Mouse (Mus musculus) thymus, adult 18-20 months (tissue): Measurements from ENCODE around the gene Slc16a10.

ENCODE experiments used
- DNase-seq, 2 experiments: peaks; one replicate each; pipeline ENCODE4 v3.0.0; 2022; ENCODE audit warnings: mixed read lengths in 2 of 2

Slc16a10 gene

DNA sequence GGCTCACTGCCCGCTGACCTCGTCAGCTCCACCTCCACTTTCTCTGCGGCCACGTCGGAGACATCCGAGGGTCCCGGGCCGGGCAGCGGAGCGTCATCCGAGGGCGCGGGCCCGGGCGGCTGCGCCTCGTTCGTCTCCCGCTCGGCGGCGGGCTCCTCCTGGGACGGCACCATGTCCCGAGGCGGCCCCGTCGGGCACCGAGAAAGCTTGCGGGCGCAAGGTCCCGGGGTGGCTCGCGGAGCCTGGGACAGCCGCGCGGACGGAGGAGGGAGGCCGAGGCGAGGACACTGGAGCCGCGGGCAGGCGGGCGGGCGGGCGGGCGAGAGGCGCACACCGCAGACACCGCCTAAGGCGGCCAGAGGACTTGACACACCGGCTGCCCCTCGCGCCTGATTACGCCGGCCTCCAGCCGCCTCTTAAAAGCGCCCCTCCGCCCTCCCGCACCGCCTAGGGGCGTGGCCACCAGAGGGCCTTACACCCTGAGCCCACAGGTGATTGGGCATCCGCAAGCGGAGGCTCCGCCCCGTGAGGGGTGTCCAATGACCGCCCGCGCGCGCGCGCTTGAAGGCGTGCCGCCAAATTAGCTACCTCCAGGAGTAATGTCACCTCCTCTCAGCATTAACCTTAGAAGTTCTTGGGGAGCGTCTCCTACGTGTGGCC lies at the start of gene Slc16a10:
TSS of gene Slc16a10 (minus strand) at position 395 of the 660 bp plus-strand sequence.
- DNase-seq, result peak; percentile 96

DNA sequence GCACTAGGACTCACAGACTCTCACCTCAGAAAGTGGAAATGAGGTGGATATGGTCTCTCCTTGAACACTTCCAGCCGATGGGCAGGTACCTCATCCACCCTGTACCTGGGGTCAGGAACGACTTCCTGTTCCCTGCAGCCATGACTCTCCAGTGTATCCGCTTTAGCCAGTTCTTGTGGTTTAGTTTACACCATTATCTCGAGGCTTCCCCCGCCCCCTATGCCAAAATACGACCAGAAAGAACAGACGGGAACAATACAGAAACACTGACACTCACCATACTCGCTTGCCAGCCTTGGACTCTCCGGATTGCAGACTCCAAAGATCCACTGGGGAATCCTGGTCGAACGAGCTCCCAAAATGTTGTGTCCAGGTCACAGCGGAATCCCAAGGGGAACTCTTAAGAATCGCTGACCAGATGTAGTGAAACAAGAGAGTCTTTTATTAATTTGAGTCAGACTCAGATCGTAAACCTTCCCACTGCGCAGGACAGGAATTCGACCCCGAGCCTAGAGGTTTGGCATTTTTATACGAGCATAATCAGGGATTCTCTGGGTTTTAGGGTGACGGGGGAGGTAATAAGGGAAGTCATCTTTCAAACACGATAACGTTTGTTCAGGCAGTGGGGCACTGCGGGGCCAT lies 49.4 kb upstream of the Slc16a10 start:
- DNase-seq, result no peak

DNA sequence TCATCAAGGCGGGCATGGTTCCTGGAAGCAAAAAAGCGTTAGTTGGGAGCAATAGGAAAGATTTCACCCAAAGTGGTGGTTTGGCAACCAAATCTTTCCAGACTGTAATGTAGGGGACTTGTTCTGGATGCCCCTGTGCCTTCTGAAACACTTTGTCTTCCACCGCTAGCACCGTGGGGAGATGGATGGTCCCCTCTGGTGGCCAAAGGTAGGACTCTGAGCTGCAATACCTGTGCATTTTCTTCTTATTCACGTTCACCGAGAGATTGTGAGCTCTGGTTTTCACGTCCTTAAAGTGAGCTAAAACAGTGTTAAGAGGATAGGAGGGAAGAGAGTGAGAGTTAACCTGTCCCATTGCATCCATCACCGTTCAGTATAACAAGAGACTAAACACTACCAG lies 48.8 kb upstream of the Slc16a10 start:
- DNase-seq, result no peak

DNA sequence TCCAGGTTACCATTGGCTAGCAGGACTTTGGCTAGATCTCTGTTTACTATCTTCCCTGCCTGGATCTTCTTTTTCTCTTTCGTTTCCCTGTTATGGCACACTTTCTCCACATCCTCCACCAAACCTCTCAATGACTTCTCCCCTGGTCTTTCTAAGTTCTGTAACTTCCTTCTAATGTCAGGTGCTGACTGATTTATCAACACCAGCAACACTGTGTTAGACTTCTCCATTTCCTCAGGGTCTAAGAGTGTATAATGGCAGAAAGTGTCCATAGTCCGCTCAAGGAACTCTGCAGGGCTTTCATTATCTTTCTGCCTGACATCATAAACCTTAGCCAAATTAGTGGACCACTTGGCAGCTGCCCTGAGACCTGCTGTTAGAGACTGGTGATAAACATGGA lies 47.6 kb upstream of the Slc16a10 start:
- DNase-seq, result no peak

DNA sequence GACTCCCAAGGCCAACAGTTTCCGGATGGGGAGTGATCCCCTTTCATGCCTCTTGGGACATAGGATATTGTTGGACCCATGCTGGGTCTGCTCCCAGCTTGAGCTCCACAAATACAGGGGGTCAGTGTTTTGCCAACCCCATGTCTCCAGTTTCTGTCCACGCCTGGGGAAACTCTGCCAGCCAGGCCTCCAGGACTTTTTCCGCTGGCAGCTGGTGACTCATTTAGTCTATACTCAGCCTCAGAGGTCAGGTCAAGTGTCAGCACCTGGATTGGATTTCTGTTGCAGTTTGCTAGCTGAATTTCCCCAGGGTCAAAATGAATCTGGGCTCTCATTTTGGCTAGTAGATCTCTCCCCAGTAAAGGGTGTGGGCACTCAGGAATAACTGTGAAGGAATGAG lies 46.8 kb upstream of the Slc16a10 start:
- DNase-seq, result no peak

DNA sequence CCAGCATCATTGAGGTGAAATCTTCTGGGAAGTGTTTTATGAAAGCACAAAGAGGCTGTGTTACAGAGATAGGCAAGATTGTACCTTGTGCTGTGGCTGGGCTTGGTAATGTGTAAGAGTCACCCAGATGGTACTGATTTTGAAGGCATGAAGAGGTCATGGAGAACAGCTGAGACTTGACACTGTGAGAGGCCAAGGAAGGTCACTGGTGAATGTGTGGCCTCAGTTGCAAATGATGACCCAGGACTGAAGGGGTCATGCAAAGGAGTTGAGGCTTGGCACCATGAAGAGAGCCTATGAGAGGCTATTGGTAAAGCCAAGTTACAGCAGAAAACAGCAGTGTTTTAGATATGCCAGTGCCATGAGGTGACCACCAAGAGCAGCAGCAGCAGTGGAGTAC lies 43.9 kb upstream of the Slc16a10 start:
- DNase-seq, result no peak

DNA sequence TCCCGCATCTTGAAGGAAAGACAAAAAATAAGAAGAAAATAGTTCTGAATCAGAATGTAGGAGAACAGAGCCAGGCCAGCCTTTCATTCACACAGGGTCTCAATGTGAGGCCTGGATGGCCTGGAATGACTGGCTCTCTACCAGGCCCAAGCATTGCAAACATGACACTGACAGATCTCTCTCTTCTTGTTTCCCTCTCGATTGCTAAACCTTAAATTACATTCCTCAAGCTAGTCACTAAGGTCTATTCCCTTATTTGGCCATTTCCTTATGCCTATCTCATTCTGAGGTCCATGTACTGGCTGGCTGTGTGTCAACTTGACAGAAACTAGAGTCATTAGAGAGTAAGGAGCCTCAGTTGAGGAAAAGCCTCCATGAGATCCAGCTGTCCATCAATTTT lies 38.0 kb upstream of the Slc16a10 start:
- DNase-seq, result no peak

DNA sequence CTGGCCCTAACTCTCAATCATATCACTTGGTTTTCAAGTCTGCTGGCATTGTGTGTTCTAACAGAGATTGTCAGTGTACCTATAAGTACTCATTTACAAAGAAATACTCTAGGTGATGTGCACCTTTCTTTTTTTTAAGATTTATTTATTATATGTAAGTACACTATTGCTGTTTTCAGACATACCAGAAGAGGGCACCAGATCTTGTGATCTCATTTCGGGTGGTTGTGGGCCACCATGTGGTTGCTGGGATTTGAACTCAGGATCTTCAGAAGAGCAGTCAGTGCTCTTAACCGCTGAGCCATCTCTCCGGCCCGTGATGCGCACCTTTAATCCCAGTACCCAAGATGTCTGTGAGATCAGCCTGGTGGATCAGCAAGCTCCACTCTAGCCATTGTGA lies 37.1 kb upstream of the Slc16a10 start:
- DNase-seq, result peak in 1 of 2 experiments; percentile 10

DNA sequence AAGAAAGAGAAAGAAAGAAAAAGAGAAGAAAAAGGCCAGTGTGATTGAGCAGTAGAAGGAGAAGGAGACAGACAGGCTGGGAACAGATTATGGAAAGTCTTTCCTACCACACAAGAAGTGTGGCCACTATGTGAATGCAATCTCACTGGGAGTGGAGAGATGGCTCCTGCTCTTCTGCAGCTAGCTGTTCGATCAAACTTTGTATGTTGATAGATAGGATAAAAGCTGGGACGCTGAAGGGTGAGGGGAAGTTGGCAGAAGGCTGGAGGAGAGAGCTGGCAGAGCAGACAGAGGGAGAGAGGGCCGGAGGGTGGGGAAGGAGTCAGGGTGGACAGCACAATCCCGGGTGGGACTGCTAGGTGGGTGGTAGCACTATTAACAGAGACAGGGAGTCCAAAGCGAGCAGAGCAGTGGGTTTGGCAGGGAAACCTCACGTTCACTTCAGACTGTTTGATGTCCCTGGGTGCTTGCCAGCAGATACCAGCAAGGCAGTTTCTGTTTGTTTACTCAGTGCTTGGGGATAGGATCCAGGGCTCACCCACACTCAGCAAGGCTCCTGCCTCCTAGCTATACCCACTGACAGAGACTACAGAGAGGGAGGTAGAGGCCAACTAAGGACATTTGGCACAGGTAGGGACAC lies 35.4 kb upstream of the Slc16a10 start:
- DNase-seq, result peak in 1 of 2 experiments; percentile 10

DNA sequence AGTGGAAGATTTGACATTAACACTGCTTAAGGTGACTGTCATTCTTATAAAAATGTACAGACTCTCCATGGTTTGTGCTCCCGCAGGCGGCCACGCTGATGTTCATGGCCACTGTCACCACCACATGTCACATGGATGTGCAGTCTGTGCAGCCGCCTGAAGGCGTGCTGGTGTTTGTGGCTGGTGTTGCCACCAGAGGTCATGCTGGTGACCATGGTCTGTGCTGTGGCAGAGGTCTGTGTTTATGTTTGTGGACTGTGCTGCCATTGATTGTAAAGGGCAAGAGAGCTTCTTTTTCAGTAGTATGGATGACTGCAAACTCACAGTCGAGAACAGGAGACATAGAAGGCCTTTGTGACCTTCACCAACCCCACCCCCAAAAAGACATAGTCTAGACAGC lies 30.1 kb upstream of the Slc16a10 start:
- DNase-seq, result no peak

DNA sequence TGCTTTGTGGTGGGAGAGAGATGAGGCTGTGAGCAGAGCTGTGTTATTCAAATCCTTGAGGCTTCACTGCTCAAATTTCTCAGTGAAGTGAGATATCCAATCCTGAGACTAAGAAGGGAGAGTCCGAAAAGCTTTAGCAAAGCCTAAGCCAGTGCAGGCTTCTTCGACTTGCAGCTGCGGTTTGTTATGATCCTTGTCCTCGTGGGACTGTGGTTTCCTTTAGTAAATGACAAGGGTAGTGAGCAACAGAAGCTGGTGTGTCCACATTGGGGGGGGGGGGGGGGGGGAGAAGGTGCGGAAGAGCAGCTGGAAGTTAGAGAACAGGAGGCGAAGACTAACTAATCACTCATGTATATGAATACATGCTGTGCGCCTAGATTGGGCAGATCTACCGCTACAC lies 29.2 kb upstream of the Slc16a10 start:
- no peak for DNase-seq

DNA sequence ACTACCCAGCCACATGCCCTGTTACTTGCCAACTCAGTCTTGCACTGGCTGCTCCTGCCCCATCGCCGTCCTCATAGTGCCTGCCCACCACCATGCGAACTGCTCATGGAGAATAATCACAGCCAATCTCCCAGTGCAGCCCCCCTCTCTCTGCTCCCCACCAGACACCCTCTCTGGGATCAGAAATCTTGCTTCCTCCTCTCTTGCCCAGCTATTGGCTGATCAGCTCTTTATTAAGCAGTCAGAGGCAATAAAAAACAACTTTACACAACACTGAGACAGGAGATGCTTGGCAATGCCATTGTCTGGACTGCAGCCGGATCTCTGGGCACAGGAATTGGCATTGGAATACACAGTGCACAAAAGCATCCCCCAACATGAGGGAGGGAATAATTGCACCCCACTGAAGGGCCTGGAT lies 28.1 kb upstream of the Slc16a10 start:
- no peak for DNase-seq

DNA sequence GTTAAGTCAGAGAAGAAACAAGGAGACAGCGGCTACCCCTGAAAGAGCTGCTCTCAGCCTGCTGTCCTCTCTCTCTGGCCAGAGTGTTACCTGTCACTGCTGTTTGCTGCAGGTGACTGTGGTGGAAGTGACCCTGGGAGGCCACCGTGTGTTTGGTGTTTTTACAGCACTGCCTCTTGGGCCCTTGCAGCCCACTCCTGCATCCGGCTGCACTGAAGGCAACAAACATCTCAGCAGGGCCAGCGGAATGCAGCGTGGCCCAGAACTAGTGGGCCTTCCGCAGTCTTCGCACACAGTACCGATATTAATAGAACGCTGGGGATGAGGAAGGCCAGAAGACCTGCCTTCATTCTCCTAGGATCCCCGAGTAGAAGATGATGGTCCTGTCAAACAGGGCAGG lies 27.5 kb upstream of the Slc16a10 start:
- DNase-seq, result no peak

DNA sequence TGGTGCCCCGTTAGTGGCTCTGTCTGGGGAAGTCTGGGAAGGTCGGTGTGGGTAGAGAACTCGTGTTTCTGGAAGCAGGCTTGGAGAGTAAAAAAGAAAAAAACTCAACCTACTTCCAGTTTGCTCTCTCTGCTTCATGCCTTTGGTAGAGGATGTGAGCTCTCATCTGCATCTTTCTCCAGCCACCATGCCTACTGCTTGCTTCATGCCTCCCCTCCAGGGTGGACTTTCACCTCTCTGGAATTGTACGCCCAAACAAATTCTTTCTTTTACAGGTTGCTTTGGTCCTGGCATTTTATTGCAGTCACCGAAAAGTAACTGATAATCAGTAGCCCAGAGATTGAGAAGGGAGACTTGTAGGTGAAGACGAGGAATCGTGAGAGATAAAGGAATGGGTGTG lies 27.0 kb upstream of the Slc16a10 start:
- no peak for DNase-seq

DNA sequence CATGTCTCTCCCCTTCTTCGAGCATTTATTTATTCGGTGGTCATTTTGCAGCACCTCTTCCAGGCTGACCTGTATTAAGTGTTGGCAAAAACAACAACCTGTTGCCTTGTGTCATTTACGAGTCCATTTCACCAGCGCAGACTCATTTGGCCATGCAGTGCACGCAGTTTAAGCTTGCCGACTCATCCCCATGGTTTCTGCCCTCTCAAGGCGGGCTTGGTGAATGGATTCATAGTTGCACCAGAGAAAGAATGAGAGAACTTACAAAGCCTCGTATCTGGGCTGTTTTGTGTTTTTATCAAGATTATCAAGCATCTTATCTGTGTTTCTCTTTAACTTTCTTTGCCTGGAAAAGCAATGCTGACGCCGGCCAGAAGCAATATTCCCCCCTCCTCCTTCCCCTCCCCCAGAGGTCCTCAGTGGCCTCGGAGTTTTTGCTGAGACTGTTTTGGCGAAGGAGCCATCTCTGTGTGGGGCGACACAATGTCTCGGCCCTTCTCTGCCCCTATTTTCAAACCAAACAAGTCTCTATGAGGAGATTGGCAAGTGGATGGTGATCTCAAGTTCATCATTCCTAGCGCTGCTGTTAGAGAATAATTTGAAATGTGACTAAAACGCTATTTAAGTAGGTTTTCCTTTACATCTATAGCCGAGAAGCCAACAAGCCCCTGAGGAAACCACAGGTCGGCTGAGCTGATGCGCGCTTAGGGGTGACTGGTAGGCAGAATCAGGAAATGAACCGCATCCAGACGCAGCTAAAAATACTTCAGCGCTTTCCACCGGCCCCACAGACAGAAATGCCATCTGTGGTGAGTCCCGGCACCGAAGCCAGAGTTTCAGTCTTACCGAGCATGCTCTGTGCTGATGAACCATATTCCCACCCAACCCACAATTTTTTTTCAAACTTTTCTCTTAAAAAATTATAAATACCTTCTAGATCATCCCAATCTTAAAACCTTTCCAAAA lies 22.6 kb upstream of the Slc16a10 start:
- peak; percentile 60 to 77 for DNase-seq

DNA sequence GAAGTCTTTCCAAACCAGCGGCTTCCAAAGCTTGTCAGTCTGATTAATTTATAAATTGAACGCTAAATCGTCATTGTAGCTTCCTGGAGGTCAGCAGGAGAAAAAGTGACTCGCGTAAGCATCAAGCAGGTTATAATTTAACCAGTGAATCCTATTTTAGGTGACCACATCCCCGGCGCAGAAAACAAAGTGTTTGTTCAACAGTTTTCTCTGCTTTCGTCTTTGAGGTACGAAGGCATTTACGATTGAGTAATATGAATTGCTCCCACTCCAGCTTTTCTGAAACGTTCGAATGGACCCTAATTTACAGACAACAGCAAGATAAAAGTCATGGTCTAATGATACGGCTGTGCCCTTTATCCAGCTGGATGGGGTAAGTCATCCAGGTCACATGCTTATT lies 21.9 kb upstream of the Slc16a10 start:
- DNase-seq, result no peak

DNA sequence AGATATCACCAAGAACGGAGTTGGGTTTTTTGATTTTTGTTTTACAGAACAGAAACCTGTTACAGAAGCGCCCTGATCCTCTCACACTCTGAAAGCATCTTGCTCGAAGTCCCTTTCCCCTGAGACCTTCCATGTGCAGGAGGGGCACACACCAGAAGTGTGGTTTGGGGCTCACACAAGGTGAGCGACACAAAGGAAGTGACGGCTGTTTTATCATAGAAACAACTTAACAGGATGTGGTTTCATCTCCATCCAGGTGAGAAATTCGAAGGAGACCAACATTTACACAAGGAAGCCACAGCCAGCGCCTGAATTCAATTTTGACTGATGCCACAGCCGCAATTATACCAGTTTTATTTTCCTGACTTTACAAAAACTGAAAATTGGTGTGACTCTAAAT lies 21.3 kb upstream of the Slc16a10 start:
- peak; percentile 58 to 75 for DNase-seq

DNA sequence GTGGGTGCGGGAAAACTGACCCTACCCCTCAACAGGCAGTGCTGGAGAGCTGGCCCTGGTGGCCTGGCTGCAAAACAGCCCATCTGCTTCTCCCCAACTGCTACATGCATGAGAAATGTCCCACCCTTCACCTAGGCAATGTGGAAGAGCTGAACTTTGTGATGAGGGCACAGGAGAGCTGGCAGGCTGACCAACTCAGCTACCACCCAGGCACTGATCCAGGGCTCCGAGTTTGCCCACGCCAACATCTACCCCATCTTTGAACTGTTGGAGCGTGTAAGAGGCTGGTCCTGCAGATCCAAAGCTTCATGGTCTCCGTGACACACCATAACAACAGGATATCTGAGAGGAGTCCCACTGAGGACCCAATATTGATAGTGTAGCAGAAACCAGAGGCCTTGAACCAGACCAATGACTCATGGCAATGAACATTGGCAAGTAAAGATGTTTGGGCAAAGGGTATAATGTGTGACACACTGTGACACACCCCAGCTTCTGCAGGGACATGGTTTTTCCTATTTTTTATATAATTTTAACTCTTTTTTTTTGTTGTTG lies 19.7 kb upstream of the Slc16a10 start:
- no peak for DNase-seq

DNA sequence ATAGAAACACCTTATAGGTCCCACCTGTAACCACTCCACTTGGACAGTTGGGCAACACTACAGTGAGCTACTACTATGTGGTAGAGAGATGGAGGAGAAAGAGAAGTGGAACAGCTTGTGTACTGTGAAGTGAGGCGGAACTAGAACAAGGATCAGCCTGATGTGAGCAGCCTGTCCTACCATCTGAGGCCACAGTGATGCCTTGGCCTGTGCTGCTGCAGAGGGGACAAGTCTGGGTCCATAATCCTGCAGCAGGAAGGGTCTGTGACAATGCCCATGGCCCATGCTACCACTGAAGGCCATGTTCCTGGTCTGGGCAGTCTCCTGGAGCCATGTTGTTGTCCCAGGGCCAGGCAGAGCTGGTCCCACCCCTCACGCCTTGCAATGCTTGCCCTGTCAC lies 19.2 kb upstream of the Slc16a10 start:
- DNase-seq, result no peak

DNA sequence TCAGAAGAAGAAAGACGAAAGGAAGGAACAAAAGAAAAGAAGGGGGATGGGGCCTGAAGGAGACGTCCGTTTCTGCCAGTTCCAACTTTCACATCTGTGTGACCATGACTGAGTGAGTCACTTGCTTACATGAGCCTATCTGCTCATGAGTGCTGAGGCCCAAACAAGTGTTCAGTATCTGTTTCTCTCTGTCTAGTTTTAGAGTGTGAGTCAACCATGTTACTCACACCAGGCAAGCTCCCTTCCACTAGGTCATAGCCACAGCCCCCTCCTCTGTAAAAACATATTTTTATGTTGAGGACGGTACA lies 10.4 kb upstream of the Slc16a10 start:
- no peak for DNase-seq

DNA sequence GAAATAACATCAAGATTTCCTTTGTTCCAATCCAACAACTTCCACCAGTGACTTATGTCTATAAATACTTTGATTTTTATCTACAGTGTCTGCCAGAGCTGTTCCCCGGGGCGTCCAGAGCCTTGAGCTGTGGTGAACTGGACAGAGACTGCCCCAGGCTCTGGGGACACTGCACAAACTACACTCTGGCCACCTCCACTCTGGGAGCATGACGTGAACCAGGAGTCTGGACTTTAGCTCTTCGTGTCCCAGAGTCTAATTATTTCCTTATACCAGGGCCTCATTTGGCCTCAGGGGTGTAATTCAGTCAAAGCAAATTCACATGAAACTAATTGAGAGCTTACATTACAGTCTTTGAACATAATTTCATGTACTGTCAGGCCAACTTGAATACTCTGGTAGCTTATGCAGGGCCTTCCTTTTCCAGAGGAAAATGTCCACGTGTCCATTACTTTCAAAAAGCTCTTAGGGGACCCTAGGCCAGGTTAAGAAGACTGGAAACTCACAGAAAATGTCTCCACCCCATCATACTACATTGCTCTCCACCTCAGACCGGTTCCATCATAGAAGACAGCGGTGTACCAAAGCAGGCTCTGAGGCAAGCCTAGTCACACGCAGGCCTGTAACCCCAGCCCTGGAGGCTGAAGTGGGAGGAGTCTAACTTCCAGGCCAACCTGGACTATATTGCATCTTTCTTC lies 9.9 kb upstream of the Slc16a10 start:
- no peak for DNase-seq

DNA sequence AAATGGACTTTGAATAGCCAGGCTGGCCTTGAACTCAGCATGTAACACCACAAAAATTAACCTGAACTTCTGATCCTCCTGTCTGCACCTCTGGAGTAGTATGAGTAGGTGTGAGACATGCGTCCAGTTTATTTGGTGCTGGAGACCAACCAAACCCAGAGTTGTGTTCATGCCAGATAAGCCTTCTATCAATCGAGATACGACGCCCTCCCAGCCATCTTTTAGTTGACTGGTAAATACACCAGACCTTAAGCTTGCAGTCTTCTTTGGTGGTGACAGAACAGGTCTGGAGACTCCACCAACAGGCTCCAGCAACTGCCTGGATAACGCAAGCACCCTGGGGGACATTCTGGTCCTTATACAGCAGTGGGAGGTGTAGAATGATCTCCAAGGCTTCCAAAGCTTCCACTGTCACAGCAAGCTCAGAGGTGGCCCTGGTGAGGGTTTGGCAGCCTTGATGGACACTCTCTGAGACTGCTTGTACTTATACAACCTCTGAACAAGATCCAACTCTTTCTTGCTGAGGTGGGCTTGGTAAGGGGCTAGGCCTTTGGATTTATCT lies 7.6 kb upstream of the Slc16a10 start:
- no peak for DNase-seq
